Mouse (Mus musculus) heart, adult 2 months (tissue): ENCODE results near the gene Tenm4.

Experiments
- CTCF ChIP-seq: fragments of 200-600 bp; IDR thresholded peaks from 2 replicates; pipeline ENCODE4 v1.8.1; 2022; ENCODE audit warnings: antibody characterized with exemption, mild to moderate bottlenecking, moderate library complexity
- EP300 ChIP-seq: fragments of 200-500 bp; IDR thresholded peaks from 2 replicates; pipeline ENCODE4 v1.6.1; 2011; ENCODE audit warnings: low read depth, low read length, control low read depth; ENCODE audit not compliant: insufficient read depth
- POLR2A ChIP-seq: fragments of 200-500 bp; IDR thresholded peaks from 2 replicates; pipeline ENCODE4 v1.6.1; 2011; ENCODE audit warnings: mild to moderate bottlenecking, low read depth, low read length, control low read depth; ENCODE audit not compliant: insufficient read depth

GRCm38 (mm10) chr7:96494057-96494456 is 323.0 kb downstream of the Tenm4 start:
- no peak for TF ChIP-seq EP300
- TF ChIP-seq POLR2A = no peak
- TF ChIP-seq CTCF = no peak
